Mouse (Mus musculus): ENCODE data around the gene Olfr920. TPM values are rescaled to one million over a fixed set of nuclear protein-coding genes. Genes with fewer than 3 reads are reported as not detected.

Gene Olfr920
- polyA plus RNA-seq (2017; shearing (Covaris generic)) = under 1 TPM; 0.08 to 0.62 TPM

- ATAC-seq = no peak
These were observed at the start of gene Olfr920 for GRCm38 (mm10) chr9:38751999-38752398. Olfr920 (plus strand) TSS chr9:38752299.

- ATAC-seq = peak; percentile 77
These were observed 34.0 kb upstream of the Olfr920 start, which contains the start of gene Vwa5a for GRCm38 (mm10) chr9:38718102-38718501. Vwa5a (plus strand) TSS chr9:38718268.

DNA sequence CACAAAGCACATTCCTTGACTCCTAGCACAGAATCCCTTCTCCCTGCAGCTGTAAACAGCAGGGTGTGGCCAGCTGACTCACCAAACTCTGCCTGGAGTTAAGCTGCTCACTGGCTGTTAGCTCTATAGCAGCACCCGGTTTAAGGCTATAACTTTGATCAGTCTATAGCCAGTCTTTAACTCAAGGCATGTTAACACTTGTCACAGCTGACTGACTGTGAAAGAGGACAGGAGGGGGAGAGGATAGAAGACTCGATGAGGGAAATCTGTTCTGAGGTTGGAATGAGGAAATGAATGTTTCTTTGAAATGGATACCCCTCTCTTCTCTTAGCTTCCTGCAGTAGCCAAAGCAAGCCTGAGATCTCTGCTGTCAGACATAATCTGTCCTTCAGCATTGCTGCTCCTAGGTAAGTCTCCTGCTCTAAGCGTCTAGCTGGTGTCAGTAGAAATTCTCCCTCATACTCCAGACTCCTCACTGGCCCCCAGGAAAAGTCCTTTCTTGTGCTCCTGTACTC is 33.1 kb upstream of the Olfr920 start:
- ATAC-seq = no peak

- ATAC-seq = no peak
These were observed 28.1 kb upstream of the Olfr920 start for GRCm38 (mm10) chr9:38724044-38724443.

GRCm38 (mm10) chr9:38728218-38728617 is 23.9 kb upstream of the Olfr920 start:
- ATAC-seq = peak; percentile 59

GRCm38 (mm10) chr9:38741408-38741807 is 10.7 kb upstream of the Olfr920 start:
- ATAC-seq = no peak

DNA sequence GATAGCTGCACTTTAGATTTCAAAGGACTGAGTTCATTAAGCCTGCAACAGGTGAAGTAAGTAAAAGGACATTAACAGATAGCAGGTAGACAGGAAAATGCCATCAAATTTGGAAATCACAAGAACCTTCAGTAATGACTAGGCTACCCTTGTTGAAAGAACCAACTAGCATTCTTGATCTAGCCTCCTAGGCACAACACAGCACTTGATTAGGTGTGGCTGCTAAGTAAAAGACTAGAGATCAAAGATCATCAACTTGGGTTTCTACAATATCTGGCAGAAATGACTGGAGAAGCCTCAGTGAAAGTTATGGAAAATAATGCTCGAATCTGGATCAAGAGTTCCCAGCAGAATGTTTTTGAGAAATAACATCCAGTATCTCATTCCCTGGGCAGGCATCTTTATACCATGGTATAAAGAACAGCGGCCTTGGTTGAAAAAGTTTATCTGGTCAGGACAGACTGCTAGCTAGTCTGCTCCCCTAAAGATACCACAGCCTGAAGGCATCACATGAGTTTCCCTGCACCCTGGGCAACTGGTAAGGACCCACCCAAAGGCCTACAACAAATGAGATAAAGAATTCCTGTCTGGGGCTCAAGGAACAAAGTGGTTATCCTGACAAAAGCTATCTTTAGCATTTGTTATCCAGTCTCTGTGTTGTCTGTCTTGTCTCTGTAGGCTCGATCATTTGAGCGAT is 7.3 kb upstream of the Olfr920 start:
- no peak for ATAC-seq

DNA sequence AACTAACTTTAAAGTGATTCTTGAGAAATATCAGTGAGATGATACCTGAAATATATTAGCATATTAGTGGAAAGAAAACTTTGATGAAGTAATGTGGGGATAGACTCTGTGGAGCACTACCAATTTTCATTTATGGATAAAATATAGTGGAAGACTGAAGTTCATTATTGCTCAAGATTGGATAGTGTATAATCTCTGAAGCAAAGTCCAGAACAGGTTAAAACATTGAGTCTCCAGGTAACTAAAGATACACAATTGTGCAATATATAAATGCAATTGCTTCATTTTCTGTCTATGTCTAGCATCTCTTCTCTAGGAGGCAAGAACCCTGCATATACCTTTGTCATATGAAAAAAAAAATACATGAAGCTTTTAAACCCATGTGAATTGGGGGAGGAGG is 20.7 kb downstream of the Olfr920 start, which contains the start of gene Olfr921:
Olfr921 (plus strand) TSS at position 301 of the 400 bp plus-strand sequence.
- ATAC-seq = no peak

- no peak for ATAC-seq
These were observed 40.6 kb downstream of the Olfr920 start for GRCm38 (mm10) chr9:38792689-38793088.

- ATAC-seq = no peak
These were observed 53.6 kb downstream of the Olfr920 start for GRCm38 (mm10) chr9:38805696-38806095.

Other genes starting within 250 kb of the Olfr920 start
- under 1 TPM in 1 of 2 experiments, not detected in 1; 0.48 TPM for gene Olfr911-ps1, start 230.7 kb upstream of the Olfr920 start, polyA plus RNA-seq (2017; shearing (Covaris generic))
- not detected for gene Olfr910, start 214.4 kb upstream of the Olfr920 start, polyA plus RNA-seq (2017; shearing (Covaris generic))
- under 1 TPM in 1 of 2 experiments, not detected in 1; 0.08 TPM for gene Olfr912, start 172.1 kb upstream of the Olfr920 start, polyA plus RNA-seq (2017; shearing (Covaris generic))
- gene Olfr913, start 159.5 kb upstream of the Olfr920 start, polyA plus RNA-seq (2017; shearing (Covaris generic)) = not detected
- gene Olfr914, start 147.2 kb upstream of the Olfr920 start, polyA plus RNA-seq (2017; shearing (Covaris generic)) = not detected
- gene Olfr916, start 92.4 kb upstream of the Olfr920 start, polyA plus RNA-seq (2017; shearing (Covaris generic)) = not detected
- gene Olfr917, start 86.5 kb upstream of the Olfr920 start, polyA plus RNA-seq (2017; shearing (Covaris generic)) = not detected
- under 1 TPM in 1 of 2 experiments, not detected in 1; 0.09 TPM for gene Olfr918, start 77.7 kb upstream of the Olfr920 start, polyA plus RNA-seq (2017; shearing (Covaris generic))
- gene Olfr919, start 48.6 kb upstream of the Olfr920 start, polyA plus RNA-seq (2017; shearing (Covaris generic)) = not detected
- 10 to 100 TPM; 23.4 to 23.8 TPM for gene Vwa5a, start 34.0 kb upstream of the Olfr920 start, polyA plus RNA-seq (2017; shearing (Covaris generic))
- gene Olfr921, start 20.8 kb downstream of the Olfr920 start, polyA plus RNA-seq (2017; shearing (Covaris generic)) = not detected
- not detected for gene Olfr922, start 62.3 kb downstream of the Olfr920 start, polyA plus RNA-seq (2017; shearing (Covaris generic))
- not detected for gene Olfr923, start 74.2 kb downstream of the Olfr920 start, polyA plus RNA-seq (2017; shearing (Covaris generic))
- gene Olfr924, start 92.2 kb downstream of the Olfr920 start, polyA plus RNA-seq (2017; shearing (Covaris generic)) = not detected
- not detected for gene Olfr26, start 102.8 kb downstream of the Olfr920 start, polyA plus RNA-seq (2017; shearing (Covaris generic))
- not detected for gene Olfr926, start 124.8 kb downstream of the Olfr920 start, polyA plus RNA-seq (2017; shearing (Covaris generic))
- gene Olfr930, start 177.5 kb downstream of the Olfr920 start, polyA plus RNA-seq (2017; shearing (Covaris generic)) = not detected
- gene Olfr933, start 220.0 kb downstream of the Olfr920 start, polyA plus RNA-seq (2017; shearing (Covaris generic)) = not detected
- gene Olfr934, start 236.0 kb downstream of the Olfr920 start, polyA plus RNA-seq (2017; shearing (Covaris generic)) = not detected
- not detected for gene Olfr935, start 247.4 kb downstream of the Olfr920 start, polyA plus RNA-seq (2017; shearing (Covaris generic))

Measured in activated CD4-positive, CD25-positive, alpha-beta regulatory T cell, adult 4 months (primary cell).